Mouse (Mus musculus): ENCODE measurements around the gene B4gat1.

B4gat1 gene

GRCm38 (mm10) chr19:5032686-5033085, 5.9 kb upstream of the B4gat1 start:
- no peak for DNase-seq (ENCODE audit: low read depth)

- no peak for DNase-seq (ENCODE audit: low read depth)
Observed at GRCm38 (mm10) chr19:5036577-5036976, 2.0 kb upstream of the B4gat1 start.

- DNase-seq (ENCODE audit: low read depth), result peak; percentile 59
Observed at GRCm38 (mm10) chr19:5037678-5038571, 701 bp upstream of the B4gat1 start.

GRCm38 (mm10) chr19:5039301-5040114, 882 bp downstream of the B4gat1 start:
- no peak for DNase-seq (ENCODE audit: low read depth)

- peak; percentile 90 for DNase-seq (ENCODE audit: low read depth)
Observed at GRCm38 (mm10) chr19:5040862-5041523, 2.4 kb downstream of the B4gat1 start, which contains the start of gene Brms1. Gene Brms1 (plus strand): TSS chr19:5041354.

GRCm38 (mm10) chr19:5041588-5041987, 3.0 kb downstream of the B4gat1 start:
- DNase-seq (ENCODE audit: low read depth), result no peak

- no peak for DNase-seq (ENCODE audit: low read depth)
Observed at GRCm38 (mm10) chr19:5045531-5045930, 6.9 kb downstream of the B4gat1 start.

- DNase-seq (ENCODE audit: low read depth), result no peak
Observed at GRCm38 (mm10) chr19:5048138-5049056, 9.8 kb downstream of the B4gat1 start.

- DNase-seq (ENCODE audit: low read depth), result no peak
Observed at GRCm38 (mm10) chr19:5049325-5049724, 10.7 kb downstream of the B4gat1 start.

- peak; percentile 60 for DNase-seq (ENCODE audit: low read depth)
Observed at GRCm38 (mm10) chr19:5050047-5050905, 11.7 kb downstream of the B4gat1 start, which contains the start of gene Rin1. Gene Rin1 (plus strand): TSS chr19:5050481.

- DNase-seq (ENCODE audit: low read depth), result no peak
Observed at GRCm38 (mm10) chr19:5051031-5051430, 12.4 kb downstream of the B4gat1 start.

GRCm38 (mm10) chr19:5051515-5051914, 12.9 kb downstream of the B4gat1 start:
- no peak for DNase-seq (ENCODE audit: low read depth)

GRCm38 (mm10) chr19:5052166-5052822, 13.7 kb downstream of the B4gat1 start:
- no peak for DNase-seq (ENCODE audit: low read depth)

GRCm38 (mm10) chr19:5052853-5053252, 14.2 kb downstream of the B4gat1 start:
- no peak for DNase-seq (ENCODE audit: low read depth)

GRCm38 (mm10) chr19:5053909-5054308, 15.3 kb downstream of the B4gat1 start:
- peak; percentile 59 for DNase-seq (ENCODE audit: low read depth)

- DNase-seq (ENCODE audit: low read depth), result no peak
Observed at GRCm38 (mm10) chr19:5056251-5056650, 17.6 kb downstream of the B4gat1 start.

- DNase-seq (ENCODE audit: low read depth), result no peak
Observed at GRCm38 (mm10) chr19:5057876-5058775, 19.5 kb downstream of the B4gat1 start.
